8 mouse cellular contexts compared by ENCODE assay signal in genomic region chr5:143314183-143314729, GRCm38 (mm10). TPM values are rescaled to one million over a fixed set of nuclear protein-coding genes. Genes with fewer than 3 reads are reported as not detected.
DNase-seq lines count a peak whose midpoint lies in the region; ATAC-seq and TF ChIP-seq lines count a peak whose summit lies in the region.

No protein-coding gene starts in this region.

- intact Hi-C loops in heart, adult 2 months (cut with DNase I) = loop anchor here (5.0 kb wide), 2 partner anchors 88 to 1853 kb away; partner anchors contain the start of genes Cpsf4, Kdelr2 and Ptcd1
- intact Hi-C loops in heart, postnatal 10 days (cut with DNase I) = no loop called here

- H3K27me3 ChIP-seq in heart, adult 2 months (ENCODE audit: control insufficient read depth, insufficient read depth, low read length) = no peaks in the 10 kb centered on the region
- H3K27me3 ChIP-seq in G1E (ENCODE audit: insufficient read depth, low read length) = no peaks in the 10 kb centered on the region
- no peaks in the 10 kb centered on the region for H3K27me3 ChIP-seq in forebrain, embryonic 14.5 days (replicated peaks; ENCODE audit: control insufficient read depth, insufficient read depth, low read length)
- H3K27me3 ChIP-seq in liver, embryonic 15.5 days = no peaks in the 10 kb centered on the region

- H3K9ac ChIP-seq in heart, adult 2 months (ENCODE audit: low read depth, low read length) = peak overlapping the region; percentile 97
- peak overlapping the region; percentile 96 for H3K9ac ChIP-seq in forebrain, embryonic 14.5 days (ENCODE audit: low read length)
- H3K9ac ChIP-seq in liver, embryonic 15.5 days = peak overlapping the region; percentile 94

- no peaks in the 10 kb centered on the region for H3K9me3 ChIP-seq in G1E (replicated peaks)
- H3K9me3 ChIP-seq in forebrain, embryonic 14.5 days (replicated peaks; ENCODE audit: control insufficient read depth, low read length) = no peaks in the 10 kb centered on the region
- H3K9me3 ChIP-seq in liver, embryonic 15.5 days (replicated peaks) = no peaks in the 10 kb centered on the region

- no peak for DNase-seq in heart, adult 2 months
- no peak for DNase-seq in heart, postnatal 10 days
- DNase-seq in G1E (ENCODE audit: low spot score) = peak; percentile 87
- peak; percentile 63 for DNase-seq in forebrain, embryonic 14.5 days (ENCODE audit: low spot score)
- DNase-seq in cerebellum, adult 9-11 months = no peak
- no peak for DNase-seq in layer of hippocampus, adult 9-11 months

- peaks cover 3% of the 10 kb centered on the region; the same call in 1 of the 2 replicates for H3K79me2 ChIP-seq in heart, adult 2 months (replicated peaks; ENCODE audit: control insufficient read depth, insufficient read depth, low read length)

- peaks cover 7% of the 10 kb centered on the region for H3K4me1 ChIP-seq in heart, adult 2 months (ENCODE audit: control insufficient read depth, insufficient read depth, low read length)
- peaks cover 55% of the 10 kb centered on the region for H3K4me1 ChIP-seq in G1E (ENCODE audit: insufficient read depth, low read depth, low read length)
- peaks cover 8% of the 10 kb centered on the region for H3K4me1 ChIP-seq in forebrain, embryonic 14.5 days (ENCODE audit: control insufficient read depth, insufficient read depth, low read length)
- H3K4me1 ChIP-seq in liver, embryonic 15.5 days (replicated peaks) = peaks cover 47% of the 10 kb centered on the region

- peaks cover 2% of the 10 kb centered on the region; the same call in 1 of the 2 replicates for H3K36me3 ChIP-seq in heart, adult 2 months (ENCODE audit: control insufficient read depth, insufficient read depth, low read length)
- peaks cover 88% of the 10 kb centered on the region for H3K36me3 ChIP-seq in G1E (replicated peaks)
- H3K36me3 ChIP-seq in forebrain, embryonic 14.5 days (ENCODE audit: control insufficient read depth, insufficient read depth, low read length) = peaks cover 73% of the 10 kb centered on the region
- H3K36me3 ChIP-seq in liver, embryonic 15.5 days (replicated peaks) = peaks cover 83% of the 10 kb centered on the region

- H3K4me2 ChIP-seq in forebrain, embryonic 14.5 days (ENCODE audit: low read length) = peak overlapping the region; percentile 84
- H3K4me2 ChIP-seq in liver, embryonic 15.5 days = peak overlapping the region; percentile 92

- TF ChIP-seq CTCF in heart, adult 2 months (IDR thresholded peaks at IDR 0.05) = no peak
- no peak for TF ChIP-seq CTCF in G1E (IDR thresholded peaks at IDR 0.05; ENCODE audit: low read depth, low read length)

- TF ChIP-seq EP300 in heart, adult 2 months (IDR thresholded peaks at IDR 0.05; ENCODE audit: insufficient read depth, low read depth, low read length) = no peak

- H3K27ac ChIP-seq in heart, adult 2 months = peak overlapping the region; percentile 92
- peak overlapping the region; percentile 96 for H3K27ac ChIP-seq in forebrain, embryonic 14.5 days (ENCODE audit: low read depth, low read length)
- H3K27ac ChIP-seq in liver, embryonic 15.5 days (replicated peaks) = peak overlapping the region; percentile 88

- 5% methylated on average over 16 of the region's 16 CpGs for WGBS in heart, adult 2 months
- WGBS in forebrain, embryonic 14.5 days = under 1% methylated on average over 16 of the region's 16 CpGs
- WGBS in liver, embryonic 15.5 days (ENCODE audit: insufficient replicate concordance) = 2% methylated on average over 16 of the region's 16 CpGs

- TF ChIP-seq POLR2A in heart, adult 2 months (IDR thresholded peaks at IDR 0.05; ENCODE audit: insufficient read depth, low read depth, low read length) = no peak

- H3K4me3 ChIP-seq in heart, adult 2 months = peak overlapping the region; percentile 81
- peak overlapping the region; percentile 93 for H3K4me3 ChIP-seq in G1E (ENCODE audit: low read depth, low read length)
- H3K4me3 ChIP-seq in forebrain, embryonic 14.5 days (ENCODE audit: low read depth, low read length) = peak overlapping the region; percentile 87
- peak overlapping the region; percentile 89 for H3K4me3 ChIP-seq in liver, embryonic 15.5 days (replicated peaks)

- ATAC-seq in G1E (ENCODE audit: extremely low read depth, insufficient number of reproducible peaks, low FRiP score, poor library complexity, severe bottlenecking) = 0 out of 2 replicates have a peak, but pooled peaks have one; percentile 16
- peak; percentile 16; the same call in 1 of the 2 replicates for ATAC-seq in forebrain, embryonic 14.5 days
- ATAC-seq in liver, embryonic 15.5 days (ENCODE audit: insufficient read depth) = peak; percentile 53
- no peak for ATAC-seq in CD4-positive, CD25-positive, alpha-beta regulatory T cell, adult 4 months

RNA-seq across cellular contexts. Expression of gene E130309D02Rik, which starts 0.9 kb away (rescaled TPM):
- total RNA-seq in heart, adult 2 months (2021) = 10 to 100 TPM; 16.9 to 17.5 TPM
- 13.1 and 13.3 TPM in 2 replicates for polyA plus RNA-seq in heart, adult 2 months (2012; rRNA removed)
- 10 to 100 TPM; 19.2 to 20.0 TPM for total RNA-seq in heart, postnatal 10 days (2021)
- 75.0 and 91.2 TPM in 2 replicates for total RNA-seq in G1E (2014; fragmentation: Nextera tagmentation)
- 18.0 and 19.4 TPM in 2 replicates for total RNA-seq in G1E (2017)
- polyA plus RNA-seq in G1E (2012) = 134 and 163 TPM in 2 replicates
- 32.3 and 39.3 TPM in 2 replicates for polyA plus RNA-seq in forebrain, embryonic 14.5 days (2014; fragmentation: Nextera tagmentation; extraction: Ambion mirVana)
- polyA plus RNA-seq in liver, embryonic 15.5 days (2015; fragmentation: Nextera tagmentation; extraction: Ambion mirVana) = 21.8 and 23.2 TPM in 2 replicates
- polyA plus RNA-seq in CD4-positive, CD25-positive, alpha-beta regulatory T cell, adult 4 months (2017; shearing (Covaris generic)) = 1 to 10 TPM; 5.1 to 7.5 TPM

RNA-seq across cellular contexts. Expression of gene Zdhhc4, which starts 14.8 kb away (rescaled TPM):
- total RNA-seq in heart, adult 2 months (2021) = 10 to 100 TPM; 26.6 to 26.7 TPM
- 48.4 and 49.7 TPM in 2 replicates for polyA plus RNA-seq in heart, adult 2 months (2012; rRNA removed)
- total RNA-seq in heart, postnatal 10 days (2021) = 10 to 100 TPM; 34.6 to 39.7 TPM
- 53.5 and 75.9 TPM in 2 replicates for total RNA-seq in G1E (2014; fragmentation: Nextera tagmentation)
- 45.6 and 45.8 TPM in 2 replicates for total RNA-seq in G1E (2017)
- 47.5 and 68.7 TPM in 2 replicates for polyA plus RNA-seq in G1E (2012)
- 68.3 and 71.5 TPM in 2 replicates for polyA plus RNA-seq in forebrain, embryonic 14.5 days (2014; fragmentation: Nextera tagmentation; extraction: Ambion mirVana)
- 24.9 and 26.1 TPM in 2 replicates for polyA plus RNA-seq in liver, embryonic 15.5 days (2015; fragmentation: Nextera tagmentation; extraction: Ambion mirVana)
- 100 to 1,000 TPM in 1 of 2 experiments, 10 to 100 TPM in 1; 54.0 to 104 TPM for polyA plus RNA-seq in CD4-positive, CD25-positive, alpha-beta regulatory T cell, adult 4 months (2017; shearing (Covaris generic))

RNA-seq across cellular contexts. Expression of gene Zfp853, which starts 20.8 kb away (rescaled TPM):
- total RNA-seq in heart, adult 2 months (2021) = under 1 TPM; 0.13 to 0.14 TPM
- 0.35 and 0.39 TPM in 2 replicates for polyA plus RNA-seq in heart, adult 2 months (2012; rRNA removed)
- under 1 TPM; 0.50 to 0.86 TPM for total RNA-seq in heart, postnatal 10 days (2021)
- total RNA-seq in G1E (2014; fragmentation: Nextera tagmentation) (0.63 TPM in 1 of 2 replicates, not detected in the other), G1E (2017) (0.06 and 0.11 TPM in 2 replicates)
- 0.03 and 0.10 TPM in 2 replicates for polyA plus RNA-seq in G1E (2012)
- polyA plus RNA-seq in forebrain, embryonic 14.5 days (2014; fragmentation: Nextera tagmentation; extraction: Ambion mirVana) = 0.07 TPM in 1 of 2 replicates, not detected in the other
- not detected in 2 replicates for polyA plus RNA-seq in liver, embryonic 15.5 days (2015; fragmentation: Nextera tagmentation; extraction: Ambion mirVana)
- polyA plus RNA-seq in CD4-positive, CD25-positive, alpha-beta regulatory T cell, adult 4 months (2017; shearing (Covaris generic)) = not detected

RNA-seq across cellular contexts. Expression of gene Grid2ip, which starts 42.9 kb away (rescaled TPM):
- not detected for total RNA-seq in heart, adult 2 months (2021)
- not detected in 2 replicates for polyA plus RNA-seq in heart, adult 2 months (2012; rRNA removed)
- not detected for total RNA-seq in heart, postnatal 10 days (2021)
- not detected in 2 replicates for total RNA-seq in G1E (2014; fragmentation: Nextera tagmentation)
- 0.05 TPM in 1 of 2 replicates, not detected in the other for total RNA-seq in G1E (2017)
- polyA plus RNA-seq in G1E (2012) = 0.02 TPM in 1 of 2 replicates, not detected in the other
- 0.18 and 0.77 TPM in 2 replicates for polyA plus RNA-seq in forebrain, embryonic 14.5 days (2014; fragmentation: Nextera tagmentation; extraction: Ambion mirVana)
- polyA plus RNA-seq in liver, embryonic 15.5 days (2015; fragmentation: Nextera tagmentation; extraction: Ambion mirVana) = not detected in 2 replicates
- not detected for polyA plus RNA-seq in CD4-positive, CD25-positive, alpha-beta regulatory T cell, adult 4 months (2017; shearing (Covaris generic))

RNA-seq across cellular contexts. Expression of gene Zfp316, which starts 44.4 kb away (rescaled TPM):
- total RNA-seq in heart, adult 2 months (2021) = 1 to 10 TPM; 4.5 to 5.4 TPM
- 3.0 and 3.6 TPM in 2 replicates for polyA plus RNA-seq in heart, adult 2 months (2012; rRNA removed)
- total RNA-seq in heart, postnatal 10 days (2021) = 1 to 10 TPM; 5.0 to 6.3 TPM
- total RNA-seq in G1E (2014; fragmentation: Nextera tagmentation) (2.4 and 3.6 TPM in 2 replicates), G1E (2017) (3.4 and 3.7 TPM in 2 replicates)
- 8.2 and 9.6 TPM in 2 replicates for polyA plus RNA-seq in G1E (2012)
- 3.3 and 3.7 TPM in 2 replicates for polyA plus RNA-seq in forebrain, embryonic 14.5 days (2014; fragmentation: Nextera tagmentation; extraction: Ambion mirVana)
- 0.23 and 0.44 TPM in 2 replicates for polyA plus RNA-seq in liver, embryonic 15.5 days (2015; fragmentation: Nextera tagmentation; extraction: Ambion mirVana)
- polyA plus RNA-seq in CD4-positive, CD25-positive, alpha-beta regulatory T cell, adult 4 months (2017; shearing (Covaris generic)) = under 1 TPM; 0.19 to 0.35 TPM

Comparison
In these comparisons a context has a peak if more than half of its experiments do, and no peak if none do; other contexts are left out.
1. DNase-seq: peak in G1E (single experiment) and forebrain, embryonic 14.5 days (single experiment); none in heart, adult 2 months (0 of 2), heart, postnatal 10 days (0 of 2), cerebellum, adult 9-11 months (single experiment) and layer of hippocampus, adult 9-11 months (single experiment).
2. Peak in every context shown above with its lines, with median percentiles within 50 percentile points of each other: H3K27ac ChIP-seq, H3K4me3 ChIP-seq and H3K9ac ChIP-seq.